Mouse (Mus musculus) bone marrow macrophage, adult 2 months (primary cell): ENCODE data around the gene Rai14.

Experiments used
- CTCF ChIP-seq: IDR thresholded peaks from 2 replicates; pipeline ENCODE4 v1.5.1; 2012; ENCODE audit warnings: low read depth, mild to moderate bottlenecking, low read length, moderate library complexity
- POLR2A ChIP-seq: IDR thresholded peaks from 2 replicates; pipeline ENCODE4 v1.6.1; 2012; ENCODE audit warnings: mild to moderate bottlenecking, low read depth, low read length, borderline replicate concordance

DNA sequence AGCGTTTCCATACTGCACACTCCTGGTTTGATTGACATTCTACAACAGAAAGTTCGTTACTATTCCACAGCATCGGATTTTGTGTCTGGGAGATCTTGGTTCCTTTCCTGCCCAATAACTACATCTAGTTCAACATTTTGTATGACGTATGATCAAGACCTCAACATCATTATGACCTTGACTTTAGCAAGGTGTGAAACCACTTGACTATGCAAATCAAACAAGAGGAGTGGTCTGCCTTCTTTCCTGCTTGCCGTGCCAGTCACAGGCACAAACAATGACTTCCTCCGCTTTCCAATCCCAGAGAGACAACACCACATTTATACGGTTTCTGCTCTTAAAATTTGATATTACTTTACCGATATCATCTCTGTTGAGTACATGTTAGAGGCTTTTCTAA lies 48.6 kb downstream of the Rai14 start:
- TF ChIP-seq CTCF: no peak
- no peak for TF ChIP-seq POLR2A
